Mouse (Mus musculus) limb, embryonic 15.5 days (tissue): Measurements from ENCODE around the gene Galnt4. TPM values are rescaled to one million over a fixed set of nuclear protein-coding genes. Genes with fewer than 3 reads are reported as not detected.

ENCODE experiments used
- ATAC-seq: fragments of 200-750 bp; cut with Nextera tagmentation; 2 replicates; pipeline ENCODE4 v1.8.0; 2017; ENCODE audit warnings: low read depth, moderate TSS enrichment; ENCODE audit not compliant: insufficient number of reproducible peaks, low FRiP score, low TSS enrichment
- H3K27ac ChIP-seq: fragments of 300-500 bp; sonication (generic); 2 replicates; pipeline ENCODE4 v1.5.1; 2015; ENCODE audit warnings: moderate library complexity, mild to moderate bottlenecking, inconsistent platforms
- H3K27me3 ChIP-seq: fragments of 300-500 bp; sonication (generic); 2 replicates; pipeline ENCODE4 v1.6.1; 2015; ENCODE audit warnings: inconsistent platforms
- H3K36me3 ChIP-seq: fragments of 300-500 bp; sonication (generic); 2 replicates; pipeline ENCODE4 v1.6.1; 2015; ENCODE audit warnings: inconsistent platforms
- H3K4me1 ChIP-seq: fragments of 300-500 bp; sonication (generic); 2 replicates; pipeline ENCODE4 v1.6.1; 2015; ENCODE audit warnings: inconsistent platforms
- H3K4me2 ChIP-seq: fragments of 300-500 bp; sonication (generic); 2 replicates; pipeline ENCODE4 v1.6.1; 2015; ENCODE audit warnings: mild to moderate bottlenecking, inconsistent platforms
- H3K4me3 ChIP-seq: fragments of 300-500 bp; sonication (generic); 2 replicates; pipeline ENCODE4 v1.5.1; 2015; ENCODE audit warnings: mild to moderate bottlenecking, inconsistent platforms
- H3K9ac ChIP-seq: fragments of 300-500 bp; sonication (generic); 2 replicates; pipeline ENCODE4 v1.6.1; 2015; ENCODE audit warnings: inconsistent platforms
- H3K9me3 ChIP-seq: fragments of 300-500 bp; sonication (generic); 2 replicates; pipeline ENCODE4 v1.6.1; 2016; ENCODE audit warnings: inconsistent platforms
- WGBS: fragments of 180-500 bp; shearing (Covaris S2); methylation state at CpG from one replicate; pipeline ENCODE4 v1.1.7; 2015; 5-methylcytosine and 5-hydroxymethylcytosine counted together
- polyA plus RNA-seq: library from polyadenylated mRNA; unstranded; fragments of >200 nt; fragmentation: Nextera tagmentation; extraction: Ambion mirVana; gene quantifications from 2 replicates; pipeline ENCODE4 v1.2.1, GENCODE M21; 2015

The Galnt4 gene
- polyA plus RNA-seq, 1 experiment from 2014 or later, result 12.1 TPM

- Histone ChIP-seq H3K4me2 (no peak overlapping the region), H3K27ac (no peak overlapping the region), H3K27me3 (no peaks in the 10 kb centered on the region), H3K4me1 (peaks cover 26% of the 10 kb centered on the region), H3K36me3 (no peaks in the 10 kb centered on the region), H3K9ac (no peak overlapping the region), H3K4me3 (no peak overlapping the region), H3K9me3 (no peaks in the 10 kb centered on the region)
- ATAC-seq, result no peak
- 74% methylated on average over 16 of the region's 16 CpGs for WGBS
Measured at GRCm38 (mm10) chr10:99116650-99117615, 9.0 kb downstream of the Galnt4 start.

- 55% methylated on average over 10 of the region's 10 CpGs for WGBS
- H3K4me1 ChIP-seq, result peaks cover 26% of the 10 kb centered on the region
- no peak overlapping the region for H3K4me3 ChIP-seq
- no peak overlapping the region for H3K4me2 ChIP-seq
- no peak overlapping the region for H3K9ac ChIP-seq
- ATAC-seq, result no peak
- no peaks in the 10 kb centered on the region for H3K27me3 ChIP-seq
- no peaks in the 10 kb centered on the region for H3K36me3 ChIP-seq
- H3K9me3 ChIP-seq, result no peaks in the 10 kb centered on the region
- H3K27ac ChIP-seq, result no peak overlapping the region
Measured at GRCm38 (mm10) chr10:99117876-99118275, 9.9 kb downstream of the Galnt4 start.

- no peaks in the 10 kb centered on the region for H3K9me3 ChIP-seq
- H3K4me2 ChIP-seq, result no peak overlapping the region
- no peaks in the 10 kb centered on the region for H3K27me3 ChIP-seq
- WGBS, result 21% methylated on average over 6 of the region's 6 CpGs
- no peak overlapping the region for H3K27ac ChIP-seq
- H3K4me1 ChIP-seq, result peaks cover 26% of the 10 kb centered on the region
- no peak overlapping the region for H3K9ac ChIP-seq
- peak; percentile 71; the same call in 1 of the 2 replicates for ATAC-seq
- H3K4me3 ChIP-seq, result no peak overlapping the region
- H3K36me3 ChIP-seq, result no peaks in the 10 kb centered on the region
Measured at GRCm38 (mm10) chr10:99118697-99119096, 10.7 kb downstream of the Galnt4 start.

GRCm38 (mm10) chr10:99119471-99119870 lies 11.5 kb downstream of the Galnt4 start:
- Histone ChIP-seq H3K4me1 (peaks cover 26% of the 10 kb centered on the region), H3K9me3 (no peaks in the 10 kb centered on the region), H3K36me3 (no peaks in the 10 kb centered on the region), H3K27me3 (no peaks in the 10 kb centered on the region), H3K4me2 (no peak overlapping the region), H3K9ac (no peak overlapping the region), H3K4me3 (no peak overlapping the region), H3K27ac (no peak overlapping the region)
- WGBS, result 85% methylated on average over 4 of the region's 4 CpGs
- no peak for ATAC-seq

GRCm38 (mm10) chr10:99126225-99126624 lies 18.3 kb downstream of the Galnt4 start, which contains the start of gene Phxr2:
Phxr2 (minus strand) TSS chr10:99126325.
- ATAC-seq, result no peak
- Histone ChIP-seq H3K4me2 (no peak within 1 kb of the TSS), H3K4me1 (peaks cover 11% of the 10 kb centered on the region), H3K36me3 (no peaks in the 10 kb centered on the region), H3K27ac (no peak within 1 kb of the TSS), H3K27me3 (no peaks in the 10 kb centered on the region), H3K9ac (no peak within 1 kb of the TSS), H3K9me3 (no peaks in the 10 kb centered on the region), H3K4me3 (no peak within 1 kb of the TSS)
- 75% methylated on average over 4 of the region's 4 CpGs for WGBS

GRCm38 (mm10) chr10:99126954-99127353 lies 19.0 kb downstream of the Galnt4 start:
- H3K4me3 ChIP-seq, result no peak overlapping the region
- no peaks in the 10 kb centered on the region for H3K27me3 ChIP-seq
- no peak for ATAC-seq
- no peak overlapping the region for H3K9ac ChIP-seq
- no peaks in the 10 kb centered on the region for H3K36me3 ChIP-seq
- H3K4me1 ChIP-seq, result peaks cover 12% of the 10 kb centered on the region
- WGBS, result 76% methylated on average over 14 of the region's 14 CpGs
- H3K4me2 ChIP-seq, result no peak overlapping the region
- H3K27ac ChIP-seq, result no peak overlapping the region
- H3K9me3 ChIP-seq, result no peaks in the 10 kb centered on the region

GRCm38 (mm10) chr10:99127691-99128261 lies 19.8 kb downstream of the Galnt4 start:
- H3K9ac ChIP-seq, result no peak overlapping the region
- H3K27ac ChIP-seq, result peak overlapping the region; percentile 19; the same call in 1 of the 2 replicates
- H3K4me2 ChIP-seq, result no peak overlapping the region
- no peaks in the 10 kb centered on the region for H3K9me3 ChIP-seq
- no peak for ATAC-seq
- 0 out of 2 replicates have a peak, but pooled peaks cover 2% of the 10 kb centered on the region for H3K36me3 ChIP-seq
- H3K4me1 ChIP-seq, result peaks cover 12% of the 10 kb centered on the region
- H3K27me3 ChIP-seq, result no peaks in the 10 kb centered on the region
- no peak overlapping the region for H3K4me3 ChIP-seq
- 59% methylated on average over 11 of the region's 11 CpGs for WGBS

- no peak overlapping the region for H3K9ac ChIP-seq
- ATAC-seq, result 0 out of 2 replicates have a peak, but pooled peaks have one; percentile 17
- H3K36me3 ChIP-seq, result 0 out of 2 replicates have a peak, but pooled peaks cover 2% of the 10 kb centered on the region
- H3K9me3 ChIP-seq, result no peaks in the 10 kb centered on the region
- 30% methylated on average over 6 of the region's 6 CpGs for WGBS
- H3K27me3 ChIP-seq, result no peaks in the 10 kb centered on the region
- H3K27ac ChIP-seq, result no peak overlapping the region; the same call in 1 of the 2 replicates
- H3K4me2 ChIP-seq, result no peak overlapping the region
- H3K4me3 ChIP-seq, result no peak overlapping the region
- peaks cover 12% of the 10 kb centered on the region for H3K4me1 ChIP-seq
Measured at GRCm38 (mm10) chr10:99130611-99131010, 22.7 kb downstream of the Galnt4 start.

- H3K27me3 ChIP-seq, result no peaks in the 10 kb centered on the region
- H3K9me3 ChIP-seq, result no peaks in the 10 kb centered on the region
- H3K27ac ChIP-seq, result no peak overlapping the region
- H3K9ac ChIP-seq, result no peak overlapping the region
- no peak for ATAC-seq
- 50% methylated on average over 5 of the region's 5 CpGs for WGBS
- H3K4me1 ChIP-seq, result peaks cover 12% of the 10 kb centered on the region
- no peak overlapping the region for H3K4me3 ChIP-seq
- H3K36me3 ChIP-seq, result 0 out of 2 replicates have a peak, but pooled peaks cover 2% of the 10 kb centered on the region
- H3K4me2 ChIP-seq, result no peak overlapping the region
Measured at GRCm38 (mm10) chr10:99131298-99131697, 23.3 kb downstream of the Galnt4 start.

- 0 out of 2 replicates have a peak, but pooled peaks have one; percentile 45 for ATAC-seq
- H3K4me1 ChIP-seq, result peaks cover 12% of the 10 kb centered on the region
- H3K9ac ChIP-seq, result no peak overlapping the region
- H3K9me3 ChIP-seq, result no peaks in the 10 kb centered on the region
- H3K27ac ChIP-seq, result no peak overlapping the region
- 72% methylated on average over 6 of the region's 6 CpGs for WGBS
- H3K36me3 ChIP-seq, result 0 out of 2 replicates have a peak, but pooled peaks cover 2% of the 10 kb centered on the region
- H3K4me2 ChIP-seq, result no peak overlapping the region
- no peak overlapping the region for H3K4me3 ChIP-seq
- H3K27me3 ChIP-seq, result no peaks in the 10 kb centered on the region
Measured at GRCm38 (mm10) chr10:99132189-99132588, 24.2 kb downstream of the Galnt4 start.

GRCm38 (mm10) chr10:99132595-99133272 lies 24.8 kb downstream of the Galnt4 start:
- WGBS, result 85% methylated on average over 11 of the region's 11 CpGs
- no peak overlapping the region for H3K9ac ChIP-seq
- 0 out of 2 replicates have a peak, but pooled peaks cover 2% of the 10 kb centered on the region for H3K36me3 ChIP-seq
- no peak overlapping the region for H3K4me3 ChIP-seq
- H3K27ac ChIP-seq, result no peak overlapping the region
- H3K9me3 ChIP-seq, result no peaks in the 10 kb centered on the region
- peaks cover 12% of the 10 kb centered on the region for H3K4me1 ChIP-seq
- no peak overlapping the region for H3K4me2 ChIP-seq
- no peaks in the 10 kb centered on the region for H3K27me3 ChIP-seq
- no peak for ATAC-seq
